8 mouse cellular contexts compared by ENCODE assay signal in genomic region chr5:148909402-148909801, GRCm38 (mm10). TPM values are rescaled to one million over a fixed set of nuclear protein-coding genes. Genes with fewer than 3 reads are reported as not detected.
DNase-seq lines count a peak whose midpoint lies in the region; ATAC-seq and TF ChIP-seq lines count a peak whose summit lies in the region.

No protein-coding gene starts in this region.

- H3K27me3 ChIP-seq in midbrain, embryonic 11.5 days (ENCODE audit: control insufficient read depth, insufficient read depth, low read length), result no peaks in the 10 kb centered on the region

- H3K4me1 ChIP-seq in lung, adult 2 months (ENCODE audit: control insufficient read depth, insufficient read depth, low read length), result peaks cover 3% of the 10 kb centered on the region
- H3K4me1 ChIP-seq in midbrain, embryonic 11.5 days (ENCODE audit: control insufficient read depth, insufficient read depth, low read length), result peaks cover 12% of the 10 kb centered on the region

- H3K36me3 ChIP-seq in midbrain, embryonic 11.5 days (ENCODE audit: control insufficient read depth, insufficient read depth, low read length), result peaks cover 7% of the 10 kb centered on the region; the same call in 1 of the 2 replicates

- no peak for DNase-seq in lung, adult 2 months
- DNase-seq in lung, adult 18-20 months, result no peak
- DNase-seq in gonadal fat pad, adult 2 months (ENCODE audit: low read depth), result peak; percentile 45
- peak; percentile 36 for DNase-seq in kidney, adult 18-20 months
- peak; percentile 86 for DNase-seq in midbrain, embryonic 11.5 days (ENCODE audit: low spot score, missing footprints)
- DNase-seq in spleen, postnatal 4 days (ENCODE audit: low spot score in 2 of 2), result no peak
- no peak for DNase-seq in spleen, postnatal 10 days (ENCODE audit: low spot score in 2 of 2)

- peak; percentile 56 for TF ChIP-seq CTCF in lung, adult 2 months (IDR thresholded peaks at IDR 0.05; ENCODE audit: insufficient read depth, low read length)

- WGBS in lung, adult 2 months, result 44% methylated on average over 6 of the region's 6 CpGs
- WGBS in midbrain, embryonic 11.5 days, result 28% methylated on average over 6 of the region's 6 CpGs

- no peak overlapping the region for H3K4me2 ChIP-seq in midbrain, embryonic 11.5 days

- no peak for TF ChIP-seq POLR2A in lung, adult 2 months (IDR thresholded peaks at IDR 0.05; ENCODE audit: borderline replicate concordance, extremely low read depth, low read depth, low read length)

- no peak overlapping the region for H3K9ac ChIP-seq in midbrain, embryonic 11.5 days (ENCODE audit: low read length)

- ATAC-seq in midbrain, embryonic 11.5 days (ENCODE audit: low FRiP score), result no peak
- no peak for ATAC-seq in activated CD4-positive, CD25-positive, alpha-beta regulatory T cell, adult 4 months

- no peak overlapping the region for H3K27ac ChIP-seq in midbrain, embryonic 11.5 days (ENCODE audit: low read depth, low read length)

- no peak overlapping the region for H3K4me3 ChIP-seq in lung, adult 2 months (replicated peaks; ENCODE audit: extremely low read depth, low read depth, low read length)
- H3K4me3 ChIP-seq in midbrain, embryonic 11.5 days (ENCODE audit: low read depth, low read length), result no peak overlapping the region

- no peaks in the 10 kb centered on the region; the same call in 1 of the 2 replicates for H3K9me3 ChIP-seq in midbrain, embryonic 11.5 days (ENCODE audit: control insufficient read depth, low read length)

RNA-seq across cellular contexts. Expression of gene Katnal1, which starts 19.7 kb away (rescaled TPM):
- polyA plus RNA-seq in lung, adult 2 months (2012; rRNA removed), result 5.1 TPM in 2 replicates
- 5.4 and 5.8 TPM in 2 replicates for polyA plus RNA-seq in gonadal fat pad, adult 2 months (2012; rRNA removed)
- 31.1 and 37.1 TPM in 2 replicates for polyA plus RNA-seq in midbrain, embryonic 11.5 days (2014; fragmentation: Nextera tagmentation; extraction: Ambion mirVana)
- polyA plus RNA-seq in activated CD4-positive, CD25-positive, alpha-beta regulatory T cell, adult 4 months (2017; shearing (Covaris generic)), result 1 to 10 TPM; 2.9 to 4.3 TPM

Comparison
In these comparisons a context has a peak if more than half of its experiments do, and no peak if none do; other contexts are left out.
1. DNase-seq: peak in gonadal fat pad, adult 2 months (single experiment), kidney, adult 18-20 months (single experiment) and midbrain, embryonic 11.5 days (single experiment); none in lung, adult 2 months (single experiment), lung, adult 18-20 months (0 of 2), spleen, postnatal 4 days (0 of 2) and spleen, postnatal 10 days (0 of 2).